Mouse (Mus musculus): ENCODE data around the gene Vezt.

DNA sequence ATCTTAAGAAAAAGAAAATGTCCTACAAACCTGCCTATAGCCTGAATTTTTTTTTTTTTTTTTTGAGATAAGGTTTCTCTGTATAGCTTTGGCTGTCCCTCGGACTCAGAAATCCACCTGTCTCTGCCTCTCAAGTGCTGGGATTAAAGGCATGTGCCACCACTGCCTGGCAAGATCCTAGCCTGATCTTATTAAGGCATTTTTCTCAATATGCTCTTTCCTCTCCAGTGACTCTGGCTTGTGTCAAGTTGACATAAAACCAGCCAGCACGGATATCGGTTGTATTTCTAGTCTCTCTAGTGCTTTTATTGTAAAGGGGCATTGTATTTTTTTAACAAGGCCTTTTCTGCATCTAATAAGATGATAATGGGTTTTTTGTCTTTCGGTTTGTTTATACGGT is 111.0 kb downstream of the Vezt start:
- TF ChIP-seq CTCF (IDR thresholded peaks at IDR 0.05; ENCODE audit: low read depth) (no peak), EP300 (IDR thresholded peaks at IDR 0.05; ENCODE audit: low read depth) (no peak)
